Mouse (Mus musculus) heart, embryonic 11.5 days (tissue): ENCODE data around the gene Sgsm3. TPM values are rescaled to one million over a fixed set of nuclear protein-coding genes. Genes with fewer than 3 reads are reported as not detected.

ENCODE experiments used
- ATAC-seq: fragments of 200-750 bp; cut with Nextera tagmentation; replicated peaks from 2 replicates; pipeline ENCODE4 v1.8.0; 2017; ENCODE audit warnings: moderate library complexity; ENCODE audit not compliant: insufficient number of reproducible peaks, low FRiP score, low TSS enrichment
- H3K27ac ChIP-seq: fragments of 300-500 bp; sonication (generic); 2 replicates; pipeline ENCODE4 v1.5.1; 2014; ENCODE audit warnings: mild to moderate bottlenecking, low read depth, low read length
- H3K27me3 ChIP-seq: fragments of 300-500 bp; sonication (generic); 2 replicates; pipeline ENCODE4 v1.6.1; 2014; ENCODE audit warnings: mild to moderate bottlenecking, low read length, mixed read lengths; ENCODE audit not compliant: control insufficient read depth, insufficient read depth
- H3K36me3 ChIP-seq: fragments of 300-500 bp; sonication (generic); 2 replicates; pipeline ENCODE4 v1.6.1; 2014; ENCODE audit warnings: mild to moderate bottlenecking, low read length, moderate library complexity, mixed read lengths; ENCODE audit not compliant: control insufficient read depth, insufficient read depth
- H3K4me1 ChIP-seq: fragments of 300-500 bp; sonication (generic); 2 replicates; pipeline ENCODE4 v1.6.1; 2014; ENCODE audit warnings: low read length; ENCODE audit not compliant: control insufficient read depth, insufficient read depth
- H3K4me2 ChIP-seq: fragments of 300-500 bp; sonication (generic); 2 replicates; pipeline ENCODE4 v1.6.1; 2014; ENCODE audit warnings: mild to moderate bottlenecking, moderate library complexity
- H3K4me3 ChIP-seq: fragments of 300-500 bp; sonication (generic); 2 replicates; pipeline ENCODE4 v1.5.1; 2014; ENCODE audit warnings: low read depth, low read length
- H3K9ac ChIP-seq: fragments of 300-500 bp; sonication (generic); 2 replicates; pipeline ENCODE4 v1.6.1; 2014; ENCODE audit warnings: mild to moderate bottlenecking, low read depth, low read length, moderate library complexity
- H3K9me3 ChIP-seq: fragments of 300-500 bp; sonication (generic); replicated peaks from 2 replicates; pipeline ENCODE4 v1.6.1; 2016; ENCODE audit warnings: low read length; ENCODE audit not compliant: control insufficient read depth
- WGBS: fragments of 180-500 bp; shearing (Covaris S2); extraction: QIAGEN DNeasy Blood & Tissue Kit; methylation state at CpG from one replicate; pipeline ENCODE4 v1.1.7; 2014; ENCODE audit not compliant: insufficient replicate concordance; 5-methylcytosine and 5-hydroxymethylcytosine counted together
- polyA plus RNA-seq: library from polyadenylated mRNA; unstranded; fragments of >200 nt; fragmentation: Nextera tagmentation; extraction: Ambion mirVana; gene quantifications from 2 replicates; pipeline ENCODE4 v1.2.1, GENCODE M21; 2014

Sgsm3 gene
- polyA plus RNA-seq, 1 experiment from 2014 or later: 13.6 TPM

GRCm38 (mm10) chr15:80994959-80995358 is 17.4 kb downstream of the Sgsm3 start:
- WGBS: 82% methylated on average over 5 of the region's 5 CpGs
- Histone ChIP-seq H3K4me1 (peaks cover under 1% of the 10 kb centered on the region; the same call in 1 of the 2 replicates), H3K4me3 (no peak overlapping the region), H3K27ac (no peak overlapping the region), H3K36me3 (no peaks in the 10 kb centered on the region), H3K27me3 (no peaks in the 10 kb centered on the region), H3K9me3 (no peaks in the 10 kb centered on the region), H3K9ac (no peak overlapping the region), H3K4me2 (no peak overlapping the region)
- no peak for ATAC-seq

DNA sequence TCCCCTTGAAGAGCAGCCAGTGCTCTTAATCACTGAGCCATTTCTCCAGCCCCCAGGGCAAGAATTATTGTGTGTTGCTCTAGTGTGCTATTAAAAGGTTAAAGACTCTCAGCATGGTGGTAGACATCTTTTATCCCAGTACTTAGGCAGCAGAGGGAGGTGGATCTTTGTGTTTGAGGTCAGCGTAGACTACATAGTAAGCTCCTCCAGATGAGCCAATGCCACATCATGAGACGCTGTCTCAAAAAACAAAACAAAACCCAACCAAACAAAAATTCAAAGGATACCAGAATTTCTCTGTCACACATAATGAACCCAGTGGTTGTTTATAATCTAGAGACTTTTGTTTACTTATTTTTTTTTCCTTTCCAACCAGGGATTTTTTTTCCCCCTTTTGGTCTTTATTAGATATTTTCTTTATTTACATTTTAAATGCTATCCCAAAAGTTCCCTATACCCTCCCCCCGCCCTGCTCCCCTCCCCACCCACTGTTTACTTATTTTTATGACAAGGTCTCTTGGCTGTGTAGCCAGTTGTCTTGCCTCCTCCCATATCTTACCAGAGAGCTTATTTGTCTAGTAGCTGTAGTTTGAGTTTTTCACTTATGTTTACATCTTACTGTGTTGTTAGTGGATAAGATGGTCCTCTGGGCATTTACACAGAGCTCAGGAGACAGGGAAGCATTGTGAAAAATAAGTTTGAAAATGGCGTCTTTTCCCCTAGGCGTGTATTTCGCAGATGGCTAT is 18.7 kb downstream of the Sgsm3 start:
- no peak overlapping the region for H3K9ac ChIP-seq
- H3K4me1 ChIP-seq: peaks cover 8% of the 10 kb centered on the region; the same call in 1 of the 2 replicates
- no peak overlapping the region for H3K4me2 ChIP-seq
- no peaks in the 10 kb centered on the region for H3K9me3 ChIP-seq
- no peaks in the 10 kb centered on the region for H3K36me3 ChIP-seq
- H3K4me3 ChIP-seq: no peak overlapping the region
- H3K27me3 ChIP-seq: no peaks in the 10 kb centered on the region
- WGBS: 85% methylated on average over 6 of the region's 6 CpGs
- no peak overlapping the region for H3K27ac ChIP-seq
- no peak for ATAC-seq

DNA sequence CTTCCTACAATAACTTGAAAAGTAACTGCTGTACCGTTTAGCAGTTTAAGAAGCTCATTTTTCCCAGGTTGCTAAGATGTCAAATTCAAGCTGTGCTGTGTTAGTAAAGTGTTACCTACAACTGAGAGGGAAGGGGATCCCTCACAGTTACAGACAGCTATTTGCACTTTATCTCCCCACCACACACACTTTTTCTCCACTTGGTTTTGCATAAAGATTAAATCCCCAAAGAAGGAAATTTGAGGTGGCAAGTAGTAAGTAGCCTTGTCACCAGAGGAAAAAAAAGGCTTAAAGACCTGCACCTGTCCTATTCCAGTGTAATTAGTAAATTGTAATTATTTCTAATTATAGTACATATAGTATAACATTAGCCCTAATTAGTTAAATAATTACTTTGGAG is 19.5 kb downstream of the Sgsm3 start:
- Histone ChIP-seq H3K9me3 (no peaks in the 10 kb centered on the region), H3K4me1 (peaks cover 8% of the 10 kb centered on the region; the same call in 1 of the 2 replicates), H3K27ac (no peak overlapping the region), H3K4me2 (no peak overlapping the region), H3K36me3 (no peaks in the 10 kb centered on the region), H3K27me3 (no peaks in the 10 kb centered on the region), H3K9ac (no peak overlapping the region), H3K4me3 (no peak overlapping the region)
- ATAC-seq: no peak
- 34% methylated on average over 1 of the region's 1 CpGs for WGBS

DNA sequence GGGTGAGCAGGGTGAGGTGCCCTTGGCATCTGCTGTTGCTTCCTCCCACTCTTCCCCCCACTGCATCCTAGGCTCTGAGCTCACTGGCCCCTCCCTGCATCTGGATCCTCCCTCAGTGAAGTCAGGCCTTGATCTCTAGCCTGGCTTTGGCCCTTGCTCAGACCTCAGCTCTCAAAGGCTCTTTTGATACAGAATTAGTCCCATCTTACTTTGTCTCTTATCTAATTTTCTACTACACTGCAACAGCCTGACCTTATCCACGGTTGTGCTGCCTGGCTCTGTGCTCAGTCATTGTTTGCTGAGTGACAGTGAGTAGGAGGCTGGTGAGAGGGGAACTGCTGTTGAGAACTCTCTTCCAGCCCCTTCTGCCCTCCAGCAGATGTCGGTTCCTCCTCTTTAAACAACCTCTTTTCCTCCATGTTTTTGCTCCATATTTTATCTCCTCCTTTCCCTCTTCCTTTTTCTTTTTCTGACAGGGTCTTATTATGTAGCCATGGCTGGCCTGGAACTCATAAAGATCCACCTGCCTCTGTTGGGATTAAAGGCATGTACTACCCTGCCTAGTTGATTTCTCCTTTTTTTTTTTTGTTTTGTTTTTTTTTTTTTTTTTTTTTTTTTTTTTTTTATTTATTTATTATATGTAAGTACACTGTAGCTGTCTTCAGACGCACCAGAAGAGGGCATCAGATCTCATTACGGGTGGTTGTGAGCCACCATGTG is 23.0 kb downstream of the Sgsm3 start:
- ATAC-seq: no peak
- H3K27ac ChIP-seq: peak overlapping the region; percentile 59

GRCm38 (mm10) chr15:81006127-81006735 is 28.7 kb downstream of the Sgsm3 start:
- no peak overlapping the region for H3K9ac ChIP-seq
- H3K27ac ChIP-seq: no peak overlapping the region
- no peak overlapping the region for H3K4me2 ChIP-seq
- 0 out of 2 replicates have a peak, but pooled peaks cover 2% of the 10 kb centered on the region for H3K4me1 ChIP-seq
- no peaks in the 10 kb centered on the region for H3K9me3 ChIP-seq
- H3K36me3 ChIP-seq: 0 out of 2 replicates have a peak, but pooled peaks cover 4% of the 10 kb centered on the region
- WGBS: 84% methylated on average over 10 of the region's 10 CpGs
- no peak overlapping the region for H3K4me3 ChIP-seq
- no peaks in the 10 kb centered on the region for H3K27me3 ChIP-seq
- ATAC-seq: no peak

More for the DNA sequence above, 23.0 kb downstream of the Sgsm3 start:
- H3K9ac ChIP-seq: 0 out of 2 replicates have a peak overlapping the region, but pooled peaks have one; percentile 39
- 4% methylated on average over 2 of the region's 4 CpGs for WGBS
- no peaks in the 10 kb centered on the region for H3K9me3 ChIP-seq
- H3K4me3 ChIP-seq: no peak overlapping the region
- H3K4me2 ChIP-seq: no peak overlapping the region
- H3K4me1 ChIP-seq: peaks cover 8% of the 10 kb centered on the region; the same call in 1 of the 2 replicates
- H3K27me3 ChIP-seq: no peaks in the 10 kb centered on the region
- 0 out of 2 replicates have a peak, but pooled peaks cover 4% of the 10 kb centered on the region for H3K36me3 ChIP-seq

DNA sequence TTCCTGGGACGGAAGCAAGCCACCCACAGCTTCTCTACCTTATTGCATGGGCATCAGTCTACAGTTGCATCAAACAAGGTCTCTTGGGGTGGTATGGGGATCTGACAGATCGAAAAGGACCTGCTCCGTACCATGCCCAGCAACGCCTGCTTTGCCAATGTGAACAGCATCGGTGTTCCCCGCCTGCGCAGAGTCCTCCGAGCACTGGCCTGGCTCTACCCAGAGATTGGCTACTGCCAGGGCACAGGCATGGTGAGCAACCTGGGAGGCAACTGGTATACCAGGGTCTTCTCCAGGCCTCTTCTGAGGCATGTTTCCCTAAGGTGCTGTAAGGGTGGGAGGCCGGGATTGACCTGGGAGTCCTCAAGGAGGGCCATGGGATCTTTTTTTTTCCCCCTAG is 29.8 kb downstream of the Sgsm3 start:
- no peak overlapping the region for H3K4me3 ChIP-seq
- H3K9ac ChIP-seq: no peak overlapping the region
- no peaks in the 10 kb centered on the region for H3K27me3 ChIP-seq
- H3K4me1 ChIP-seq: 0 out of 2 replicates have a peak, but pooled peaks cover 2% of the 10 kb centered on the region
- no peaks in the 10 kb centered on the region for H3K9me3 ChIP-seq
- H3K36me3 ChIP-seq: 0 out of 2 replicates have a peak, but pooled peaks cover 4% of the 10 kb centered on the region
- no peak overlapping the region for H3K4me2 ChIP-seq
- 97% methylated on average over 9 of the region's 9 CpGs for whole genome bisulfite sequencing
- no peak for ATAC-seq
- H3K27ac ChIP-seq: no peak overlapping the region

DNA sequence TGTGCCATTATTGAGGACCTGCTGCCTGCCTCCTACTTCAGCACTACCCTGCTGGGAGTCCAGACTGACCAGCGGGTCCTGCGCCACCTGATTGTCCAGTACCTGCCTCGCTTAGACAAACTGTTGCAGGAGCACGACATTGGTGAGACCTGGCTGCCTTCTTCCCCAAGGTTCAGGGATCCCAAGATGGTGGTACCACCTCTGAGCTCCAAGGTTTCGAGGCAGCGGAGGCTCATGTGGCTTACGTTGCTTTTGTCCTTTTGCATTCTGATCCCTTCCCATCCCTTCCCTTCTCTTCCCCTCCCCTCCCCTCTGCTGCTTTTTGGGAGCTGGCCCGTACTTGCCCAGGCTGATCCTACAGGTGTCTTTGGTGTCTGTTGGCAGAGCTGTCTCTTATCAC is 30.3 kb downstream of the Sgsm3 start:
- no peak overlapping the region for H3K4me3 ChIP-seq
- no peaks in the 10 kb centered on the region for H3K9me3 ChIP-seq
- no peak for ATAC-seq
- no peak overlapping the region for H3K4me2 ChIP-seq
- H3K9ac ChIP-seq: no peak overlapping the region
- WGBS: 88% methylated on average over 8 of the region's 8 CpGs
- H3K27ac ChIP-seq: no peak overlapping the region
- no peaks in the 10 kb centered on the region for H3K27me3 ChIP-seq
- 0 out of 2 replicates have a peak, but pooled peaks cover 2% of the 10 kb centered on the region for H3K4me1 ChIP-seq
- peaks cover 4% of the 10 kb centered on the region; the same call in 1 of the 2 replicates for H3K36me3 ChIP-seq

DNA sequence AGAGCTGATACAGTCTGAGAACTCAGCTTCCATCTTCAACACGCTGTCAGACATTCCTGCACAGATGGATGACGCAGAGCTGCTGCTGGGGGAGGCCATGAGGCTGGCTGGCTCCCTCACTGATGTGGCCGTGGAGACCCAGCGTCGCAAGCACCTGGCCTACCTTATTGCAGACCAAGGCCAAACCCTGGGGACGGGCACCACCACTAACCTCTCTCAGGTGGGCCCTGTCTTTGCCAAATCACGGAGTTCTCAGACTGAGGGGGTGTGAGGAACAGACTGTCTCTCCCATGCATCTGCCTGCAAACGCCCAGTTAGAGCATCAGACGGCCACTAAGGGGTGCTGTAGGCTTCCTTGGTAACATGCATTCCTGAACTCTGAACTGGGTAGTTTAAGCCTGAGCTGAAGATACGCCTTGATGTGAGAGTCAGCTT is 31.1 kb downstream of the Sgsm3 start:
- 53% methylated on average over 10 of the region's 10 CpGs for WGBS
- no peak overlapping the region for H3K4me3 ChIP-seq
- H3K9me3 ChIP-seq: no peaks in the 10 kb centered on the region
- no peaks in the 10 kb centered on the region for H3K27me3 ChIP-seq
- ATAC-seq: no peak
- no peak overlapping the region for H3K9ac ChIP-seq
- no peak overlapping the region for H3K27ac ChIP-seq
- H3K4me1 ChIP-seq: 0 out of 2 replicates have a peak, but pooled peaks cover 2% of the 10 kb centered on the region
- no peak overlapping the region for H3K4me2 ChIP-seq
- H3K36me3 ChIP-seq: peaks cover 2% of the 10 kb centered on the region; the same call in 1 of the 2 replicates
